Mouse (Mus musculus) E14TG2a.4 (cell line): ENCODE results near the gene Slx1b.
A peak's percentile ranks its signal among the peaks of the same experiment; 100 is the strongest.
"Not testable (repeated sequence)": the region's sequence is repeated elsewhere in the genome, so short reads cannot be mapped to it uniquely, and the experiment has no call there.

ENCODE experiments used
- H3K27me3 ChIP-seq: 2 replicates; pipeline ENCODE4 v1.6.1; 2014; ENCODE audit warnings: low read length, control low read depth; ENCODE audit not compliant: insufficient read depth
- H3K36me3 ChIP-seq: 2 replicates; pipeline ENCODE4 v1.6.1; 2014; ENCODE audit warnings: low read length, control low read depth; ENCODE audit not compliant: insufficient read depth
- H3K4me1 ChIP-seq: replicated peaks from 2 replicates; pipeline ENCODE4 v1.6.1; 2014; ENCODE audit warnings: low read depth, low read length, control low read depth
- H3K4me3 ChIP-seq: replicated peaks from 2 replicates; pipeline ENCODE4 v1.5.1; 2014; ENCODE audit warnings: mild to moderate bottlenecking, low read length
- H3K9me3 ChIP-seq: 2 replicates; pipeline ENCODE4 v1.6.1; 2014; ENCODE audit warnings: low read length, control low read depth
- CTCF ChIP-seq: conservative IDR thresholded peaks from 2 replicates; pipeline ENCODE4 v1.5.1; 2014; ENCODE audit warnings: low read length
- NANOG ChIP-seq: IDR thresholded peaks from 2 replicates; pipeline ENCODE4 v1.6.1; 2014; ENCODE audit warnings: borderline replicate concordance, low read length, mixed read lengths
- POU5F1 ChIP-seq: IDR thresholded peaks from 2 replicates; pipeline ENCODE4 v1.6.1; 2014; ENCODE audit warnings: low read length, borderline replicate concordance

Gene Slx1b

GRCm38 (mm10) chr7:126645708-126646107 lies 49.9 kb downstream of the Slx1b start:
- Histone ChIP-seq H3K4me1 (peaks cover 53% of the 10 kb centered on the region), H3K27me3 (no peaks in the 10 kb centered on the region), H3K9me3 (no peaks in the 10 kb centered on the region), H3K4me3 (no peak overlapping the region), H3K36me3 (0 out of 2 replicates have a peak, but pooled peaks cover under 1% of the 10 kb centered on the region)
- TF ChIP-seq POU5F1 (no peak), CTCF (no peak), NANOG (no peak)

- H3K4me3 ChIP-seq: no peak overlapping the region
- H3K4me1 ChIP-seq: peaks cover 47% of the 10 kb centered on the region
- TF ChIP-seq NANOG (no peak), POU5F1 (no peak), CTCF (no peak)
- H3K9me3 ChIP-seq: no peaks in the 10 kb centered on the region
- no peaks in the 10 kb centered on the region for H3K36me3 ChIP-seq
- H3K27me3 ChIP-seq: no peaks in the 10 kb centered on the region
Measured at GRCm38 (mm10) chr7:126644914-126645313, 50.7 kb downstream of the Slx1b start.

DNA sequence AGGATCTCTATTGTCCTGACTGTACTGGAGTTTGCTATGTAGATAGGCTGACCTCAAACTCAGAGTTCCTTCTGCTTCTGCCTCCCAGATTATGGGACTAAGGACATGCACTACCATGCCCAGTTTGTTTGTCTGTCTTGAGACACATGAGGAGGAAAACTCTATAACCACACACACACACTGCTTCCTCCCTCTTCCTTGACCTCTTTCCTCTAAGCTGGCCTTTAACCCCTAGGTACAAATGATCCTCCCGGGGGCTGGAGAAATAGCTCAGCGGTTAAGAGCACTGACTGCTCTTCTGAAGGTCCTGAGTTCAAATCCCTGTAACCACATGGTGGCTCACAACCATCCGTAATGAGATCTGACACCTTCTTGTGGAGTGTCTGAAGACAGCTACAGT lies 51.2 kb downstream of the Slx1b start:
- TF ChIP-seq POU5F1 (no peak), NANOG (no peak), CTCF (no peak)
- no peaks in the 10 kb centered on the region for H3K9me3 ChIP-seq
- H3K27me3 ChIP-seq: no peaks in the 10 kb centered on the region
- H3K4me3 ChIP-seq: no peak overlapping the region
- no peaks in the 10 kb centered on the region for H3K36me3 ChIP-seq
- H3K4me1 ChIP-seq: peaks cover 43% of the 10 kb centered on the region

GRCm38 (mm10) chr7:126643244-126643617 lies 52.4 kb downstream of the Slx1b start:
- TF ChIP-seq CTCF: peak; percentile 48
- not testable (repeated sequence) for H3K4me3 ChIP-seq, H3K27me3 ChIP-seq, H3K9me3 ChIP-seq, H3K36me3 ChIP-seq
- H3K4me1 ChIP-seq: peaks cover 37% of the 10 kb centered on the region

GRCm38 (mm10) chr7:126642545-126643243 lies 52.9 kb downstream of the Slx1b start:
- Histone ChIP-seq H3K36me3 (no peaks in the 10 kb centered on the region), H3K4me3 (no peak overlapping the region), H3K27me3 (no peaks in the 10 kb centered on the region), H3K9me3 (no peaks in the 10 kb centered on the region), H3K4me1 (peaks cover 37% of the 10 kb centered on the region)
- no peak for TF ChIP-seq POU5F1
- no peak; the same call in 1 of the 2 replicates for TF ChIP-seq CTCF
- TF ChIP-seq NANOG: no peak
